Mouse (Mus musculus) mature B cell (primary cell): Measurements from ENCODE around the gene Prkcd.

Experiments used
- in situ Hi-C: fragments of 300-500 bp; cut with MboI; formaldehyde crosslinking; loops from 2 replicates; pipeline ENCODE4 v1.14.3; 2019

The Prkcd gene

GRCm38 (mm10) chr14:30575791-30576190, 50.2 kb downstream of the Prkcd start:
- in situ Hi-C loops, result no loop called here

DNA sequence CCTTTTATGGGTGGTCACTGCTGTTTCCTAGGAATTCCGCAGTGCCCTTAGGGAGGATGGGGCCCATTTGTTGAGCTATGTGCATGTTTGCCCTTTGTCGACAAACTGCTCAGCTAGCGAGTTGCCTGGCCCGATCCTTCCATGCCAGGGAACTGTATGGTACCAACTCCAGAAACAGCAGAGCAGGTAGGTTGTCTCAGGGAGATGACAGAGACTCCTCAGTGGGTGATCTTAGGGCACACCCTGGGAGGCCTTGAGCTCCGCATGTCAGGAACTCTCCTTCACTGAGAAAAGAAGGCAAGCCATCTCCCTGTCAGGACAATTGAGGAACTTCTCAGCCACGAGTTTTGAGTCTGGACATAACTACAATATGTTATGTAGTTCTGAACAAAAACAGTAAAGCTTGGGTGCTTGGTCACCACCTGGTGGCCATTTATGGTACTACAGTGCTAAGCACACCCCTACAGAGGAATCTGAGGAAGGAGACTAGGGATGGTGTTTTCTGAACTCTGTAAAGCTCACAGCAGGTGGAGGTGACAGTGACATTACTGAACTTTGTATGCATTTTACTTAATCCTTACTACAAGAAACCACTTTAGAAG, 51.9 kb downstream of the Prkcd start:
- in situ Hi-C loops, result no loop called here

- in situ Hi-C loops, result no loop called here
These were observed 52.8 kb downstream of the Prkcd start for GRCm38 (mm10) chr14:30573235-30573634.

GRCm38 (mm10) chr14:30572253-30572652, 53.8 kb downstream of the Prkcd start:
- in situ Hi-C loops, result no loop called here

DNA sequence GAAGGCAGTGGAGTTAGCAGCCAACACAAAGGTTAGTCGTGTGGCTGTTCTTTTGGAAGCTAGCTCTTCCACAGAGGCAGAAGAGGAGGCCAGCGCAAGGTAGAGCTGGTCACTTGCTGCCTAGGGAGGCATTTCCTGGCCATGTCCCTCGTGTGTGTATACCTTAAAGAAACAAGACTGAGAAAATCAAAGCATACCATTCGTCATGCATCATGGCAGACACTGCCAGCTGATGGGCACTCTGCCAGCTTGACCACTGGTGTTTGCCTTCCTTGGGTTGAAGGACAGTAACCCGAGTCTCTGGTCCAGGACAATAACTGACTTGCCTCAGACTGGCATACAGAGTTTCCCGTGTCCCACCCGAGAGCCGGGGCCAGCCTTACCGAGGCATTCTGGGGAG, 55.7 kb downstream of the Prkcd start:
- in situ Hi-C loops, result no loop called here

DNA sequence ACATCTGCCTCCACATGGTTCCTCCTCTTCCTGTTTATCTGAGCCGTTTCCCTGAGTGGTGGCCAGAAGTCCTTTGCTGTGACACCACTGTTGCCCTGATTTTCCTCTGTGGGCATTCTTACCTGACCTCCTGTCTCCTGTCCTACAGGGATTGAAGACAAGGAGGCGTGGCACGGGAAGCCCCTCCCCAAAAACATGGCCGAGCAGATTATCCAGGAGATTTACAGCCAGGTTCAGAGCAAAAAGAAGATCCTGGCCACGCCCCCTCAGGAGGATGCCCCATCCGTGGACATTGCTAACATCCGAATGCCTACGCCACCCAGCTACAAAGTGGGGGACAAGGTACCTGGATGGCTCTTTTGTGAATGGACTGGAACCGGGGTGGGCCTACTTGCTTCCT, 58.0 kb downstream of the Prkcd start:
- in situ Hi-C loops, result no loop called here

DNA sequence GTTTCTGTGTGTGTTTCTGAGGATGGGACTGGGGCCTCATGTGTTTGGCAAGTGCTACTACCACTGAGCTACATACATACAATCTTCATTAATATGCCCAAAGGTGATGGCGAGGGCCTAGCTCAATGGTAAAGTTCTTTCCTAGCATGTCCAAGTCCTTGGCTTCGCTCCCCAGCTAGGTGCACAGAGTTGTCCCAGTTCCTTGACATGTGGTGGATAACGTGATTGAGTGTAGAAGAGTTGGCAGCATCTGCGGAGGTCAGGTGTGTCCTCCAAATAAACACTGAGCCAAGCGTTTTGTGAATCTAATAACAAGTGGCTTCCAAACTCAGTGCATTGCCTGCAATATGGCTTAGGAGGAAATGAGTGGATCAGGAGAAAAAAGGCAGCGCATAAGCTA, 59.7 kb downstream of the Prkcd start:
- in situ Hi-C loops, result no loop called here

- in situ Hi-C loops, result no loop called here
These were observed 61.6 kb downstream of the Prkcd start for GRCm38 (mm10) chr14:30564451-30564850.

DNA sequence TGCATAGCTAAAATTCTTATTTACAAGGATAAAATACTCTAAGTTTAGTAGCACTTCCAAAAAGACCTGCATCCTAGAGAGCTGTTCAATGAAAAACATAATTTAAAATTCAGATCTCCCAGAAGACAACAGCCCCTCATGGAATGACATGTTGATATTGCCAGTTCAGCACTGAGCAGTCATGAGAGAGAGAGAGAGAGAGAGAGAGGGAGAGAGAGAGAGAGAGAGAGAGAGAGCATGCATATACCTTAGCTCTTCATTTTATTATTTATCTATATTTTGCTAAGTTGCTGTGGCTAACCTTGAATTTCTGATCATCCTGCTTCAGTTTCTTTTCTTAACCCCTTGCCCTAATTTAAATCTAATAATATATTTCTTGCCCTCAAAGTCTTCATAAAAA, 63.7 kb downstream of the Prkcd start:
- in situ Hi-C loops, result no loop called here

DNA sequence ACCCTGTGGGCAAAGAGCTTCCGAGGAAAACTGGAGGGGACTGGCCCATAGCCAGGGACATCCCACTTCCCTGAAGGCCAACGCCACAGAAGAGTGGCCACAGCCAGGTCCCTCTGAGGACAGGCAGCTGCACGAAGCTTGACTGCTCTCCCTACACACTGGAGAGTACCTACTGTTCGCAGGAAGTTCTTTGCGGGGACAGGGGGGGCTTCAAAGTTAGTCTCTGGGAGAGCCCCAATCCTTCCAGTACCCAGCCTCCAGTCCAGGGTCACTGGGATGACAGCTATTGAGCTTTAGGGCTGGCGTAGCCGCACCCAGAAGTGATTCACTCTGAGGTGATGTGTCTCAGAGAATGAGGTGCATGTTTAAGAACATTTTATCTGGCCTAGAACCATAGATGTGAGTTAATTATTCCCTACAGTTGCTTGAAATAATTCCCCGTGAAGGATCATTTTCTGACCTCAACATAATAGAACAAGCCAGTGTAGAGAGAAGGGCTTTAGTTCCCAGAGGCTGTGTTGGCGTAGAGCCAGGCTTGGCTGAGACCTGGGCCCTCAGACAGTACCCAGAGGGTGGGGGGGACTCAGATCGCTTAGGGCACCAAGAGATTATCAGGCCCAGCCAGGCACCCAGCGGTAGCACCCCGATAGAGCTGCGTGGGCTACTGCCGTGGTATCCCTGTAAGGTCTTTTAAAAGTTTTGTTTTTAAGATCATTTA, 64.4 kb downstream of the Prkcd start:
- in situ Hi-C loops, result no loop called here

GRCm38 (mm10) chr14:30560803-30561389, 65.1 kb downstream of the Prkcd start:
- in situ Hi-C loops, result no loop called here

GRCm38 (mm10) chr14:30559321-30559850, 66.6 kb downstream of the Prkcd start:
- in situ Hi-C loops, result no loop called here

DNA sequence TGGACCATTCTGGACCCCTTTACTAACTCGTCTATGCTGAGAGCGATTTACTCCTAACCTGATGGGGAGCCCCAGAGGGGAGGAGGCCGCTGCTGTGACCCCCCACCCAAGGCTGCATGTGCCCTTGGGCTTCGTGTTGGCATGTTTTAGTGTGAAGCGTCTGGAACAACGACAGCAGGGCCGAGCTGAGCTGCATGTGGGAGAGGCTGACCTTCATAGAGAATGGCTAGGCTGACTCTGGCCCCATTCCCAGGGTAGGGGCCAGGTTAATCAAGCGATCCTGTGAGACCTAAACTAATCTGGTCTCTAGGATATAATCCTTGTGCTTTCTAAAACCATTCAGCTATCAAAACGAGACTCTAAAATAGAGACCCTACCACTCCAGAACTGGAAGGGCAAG, 68.3 kb downstream of the Prkcd start:
- in situ Hi-C loops, result no loop called here

- in situ Hi-C loops, result no loop called here
These were observed 69.4 kb downstream of the Prkcd start for GRCm38 (mm10) chr14:30556651-30557050.

GRCm38 (mm10) chr14:30553185-30553584, 72.8 kb downstream of the Prkcd start:
- in situ Hi-C loops, result no loop called here

DNA sequence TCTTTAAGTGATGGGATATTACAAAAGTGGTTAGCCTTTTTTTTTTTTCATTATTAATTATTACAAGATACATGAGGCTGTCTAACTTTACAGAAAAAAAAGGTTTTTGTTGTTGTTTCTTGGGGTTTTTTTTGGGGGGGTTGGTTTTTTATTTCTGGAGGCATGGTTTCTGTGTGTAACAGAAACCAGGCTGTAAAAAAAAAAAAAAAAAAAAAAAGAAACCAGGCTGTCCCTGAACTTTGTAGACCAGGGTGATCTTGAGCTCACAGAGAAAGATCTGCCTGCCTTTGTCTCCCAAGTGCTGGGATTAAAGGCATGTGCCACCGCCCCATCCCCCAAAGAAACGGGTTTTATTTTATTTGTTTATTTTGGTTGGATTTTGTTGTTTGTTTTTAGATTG, 74.0 kb downstream of the Prkcd start:
- in situ Hi-C loops, result no loop called here

DNA sequence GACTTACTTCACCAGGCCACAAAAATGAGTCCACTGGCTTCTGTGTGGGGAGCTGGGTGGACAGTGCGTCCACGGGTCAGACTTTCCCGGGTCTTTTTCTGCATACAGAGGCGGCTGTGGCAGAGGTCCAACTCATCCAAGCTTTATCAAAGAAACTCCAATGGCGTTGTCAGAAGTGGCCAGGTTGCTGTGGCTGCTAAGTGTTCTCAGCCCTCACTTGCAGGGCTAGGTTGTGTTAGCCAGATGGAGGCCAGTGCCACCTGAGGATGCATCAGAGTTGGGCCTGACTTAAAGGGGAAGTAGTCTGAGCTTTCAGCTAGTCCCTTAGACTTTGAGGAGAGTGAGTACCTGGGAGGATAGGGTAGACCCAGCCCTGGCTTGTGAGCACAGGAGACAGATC, 74.5 kb downstream of the Prkcd start:
- in situ Hi-C loops, result no loop called here

DNA sequence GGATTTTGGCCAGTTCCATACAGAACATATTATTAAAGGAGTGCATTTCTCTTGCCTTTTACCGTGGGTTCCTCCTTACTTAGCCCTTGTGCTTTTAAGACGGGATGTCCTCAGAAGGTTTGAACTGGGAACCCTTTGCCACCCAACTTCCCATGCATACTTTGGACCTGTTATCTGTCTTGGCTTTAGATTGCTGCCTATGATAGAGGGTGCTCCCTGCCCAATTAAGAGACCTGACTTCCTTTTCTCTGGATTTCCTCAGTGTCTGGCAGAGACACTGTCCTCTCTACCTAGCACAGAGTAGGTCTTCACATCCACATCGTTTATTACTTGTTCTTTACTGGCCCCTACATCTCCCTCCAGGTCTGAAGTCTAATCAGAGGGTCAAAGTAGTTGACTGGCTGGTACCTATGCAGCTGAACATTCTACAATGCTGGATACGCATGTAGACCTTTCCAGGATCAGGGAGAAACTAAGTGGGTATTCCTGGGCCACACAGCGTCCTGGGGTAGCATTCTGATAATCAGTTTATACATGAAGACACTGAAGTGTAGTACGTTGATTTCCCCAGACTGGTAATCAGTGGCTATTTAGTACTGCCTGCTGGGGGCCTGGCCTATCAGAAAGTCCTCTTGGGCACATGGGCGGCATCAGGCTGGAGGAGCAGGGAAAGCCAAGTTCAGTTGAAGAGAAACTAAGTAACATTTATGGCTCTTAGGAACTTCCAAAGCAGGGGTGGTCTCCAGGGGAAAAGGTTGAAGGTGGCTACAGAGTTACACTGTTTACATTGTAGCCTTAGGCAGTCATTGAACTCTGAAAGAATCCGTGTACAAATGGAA, 75.6 kb downstream of the Prkcd start:
- in situ Hi-C loops, result no loop called here

DNA sequence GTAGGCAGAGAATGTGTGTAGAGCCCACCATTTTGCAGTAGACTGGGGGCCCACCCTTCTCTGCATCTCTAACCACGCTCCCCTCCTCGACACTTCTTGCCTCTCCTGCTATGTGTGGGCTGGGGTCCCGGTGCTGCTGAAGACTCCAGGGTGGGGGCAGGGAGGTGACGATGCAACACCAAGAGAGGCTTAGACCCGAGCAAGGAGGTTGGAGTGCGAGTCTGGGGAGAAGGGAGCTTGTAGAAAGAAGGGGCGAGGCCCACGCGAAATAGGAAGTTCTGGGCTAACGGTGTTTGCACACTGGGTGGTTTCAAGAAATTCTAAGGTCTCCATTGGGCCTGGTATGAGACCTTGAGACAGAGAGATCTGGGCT, 76.2 kb downstream of the Prkcd start:
- in situ Hi-C loops, result no loop called here

- in situ Hi-C loops, result no loop called here
These were observed 76.8 kb downstream of the Prkcd start for GRCm38 (mm10) chr14:30548965-30549776.

DNA sequence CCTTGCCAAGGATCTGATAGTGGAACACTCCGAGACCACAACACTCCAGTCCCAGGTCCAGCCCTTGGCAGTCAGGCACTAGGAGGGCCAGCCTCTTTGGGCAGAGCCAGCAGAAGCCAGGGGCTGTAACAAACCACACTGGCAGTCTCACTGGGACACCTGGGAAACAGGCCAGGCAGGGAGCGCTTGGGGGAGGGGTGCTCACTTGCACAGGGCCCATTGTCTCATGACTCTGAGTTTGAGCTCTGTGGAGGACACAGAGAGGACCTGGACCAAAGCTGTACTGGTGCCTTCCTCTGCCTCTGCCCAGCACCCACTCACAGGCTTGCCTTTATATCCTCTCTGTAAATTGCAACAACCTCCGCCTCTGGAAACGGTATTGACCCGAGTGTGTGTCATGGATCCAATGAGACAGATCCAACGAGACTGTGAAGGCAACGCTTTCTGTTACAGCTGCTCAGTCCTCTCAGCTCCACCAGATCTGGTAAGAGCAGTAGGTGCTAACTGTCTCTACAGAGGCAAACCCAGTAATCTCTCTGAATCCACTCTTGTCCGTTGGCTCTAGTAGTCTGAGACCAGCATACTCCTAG, 77.8 kb downstream of the Prkcd start, which contains the start of gene Tkt:
Gene Tkt (plus strand): TSS at position 229 of the 590 bp plus-strand sequence.
- in situ Hi-C loops, result no loop called here
